Mouse (Mus musculus): Measurements from ENCODE around the gene Naaladl1. TPM values are rescaled to one million over a fixed set of nuclear protein-coding genes. Genes with fewer than 3 reads are reported as not detected.

Gene Naaladl1
- polyA plus RNA-seq, 1 experiment, result 1.8 TPM

DNA sequence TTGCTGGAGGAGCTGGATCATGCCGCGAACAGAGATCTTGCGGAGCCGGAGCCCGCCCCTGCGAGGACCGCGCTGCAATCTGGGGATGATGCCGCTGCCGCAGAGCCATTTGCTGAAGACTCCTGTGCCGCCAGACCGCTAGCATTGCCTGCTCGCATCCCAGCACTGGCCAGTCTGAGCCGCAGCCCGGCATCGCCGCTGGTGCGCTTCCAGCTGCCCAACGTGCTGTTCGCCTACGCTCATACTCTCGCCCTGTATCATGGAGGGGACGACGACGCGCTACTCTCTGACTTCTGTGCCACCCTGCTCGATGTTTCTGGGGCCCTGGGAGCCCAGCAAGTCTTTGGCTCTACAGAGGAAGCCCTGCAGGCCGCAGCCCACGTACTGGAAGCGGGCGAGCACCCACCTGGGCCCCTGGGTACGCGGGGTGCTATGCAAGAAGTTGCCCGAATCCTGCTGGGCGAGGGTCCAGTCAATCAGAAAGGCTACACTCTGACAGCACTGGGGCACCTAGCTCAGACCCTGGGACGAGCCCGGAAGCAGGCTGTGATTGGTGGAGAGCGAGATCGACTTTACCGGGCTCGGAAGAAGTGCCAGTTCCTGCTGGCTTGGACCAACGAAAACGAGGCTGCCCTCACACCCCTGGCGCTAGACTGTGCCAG lies 43.8 kb upstream of the Naaladl1 start:
- DNase-seq, result peak; percentile 69
- under 1% methylated on average over 44 of the region's 44 CpGs for WGBS
- Histone ChIP-seq H3K4me1 (replicated peaks; ENCODE audit: control insufficient read depth, insufficient read depth, low read length) (peaks cover 17% of the 10 kb centered on the region), H3K27me3 (ENCODE audit: control insufficient read depth, insufficient read depth, low read length) (no peaks in the 10 kb centered on the region), H3K36me3 (ENCODE audit: control insufficient read depth, insufficient read depth, low read length) (no peaks in the 10 kb centered on the region), H3K4me3 (ENCODE audit: control insufficient read depth, insufficient read depth, low read length) (peak overlapping the region; percentile 72), H3K27ac (ENCODE audit: control insufficient read depth, insufficient read depth, low read length) (peak overlapping the region; percentile 83)
- TF ChIP-seq POLR2A (IDR thresholded peaks at IDR 0.05; ENCODE audit: control insufficient read depth, extremely low read depth, insufficient read depth, low read length, poor library complexity) (peak; percentile 90), CTCF (IDR thresholded peaks at IDR 0.05; ENCODE audit: borderline replicate concordance, control insufficient read depth, extremely low read depth, insufficient read depth, low read length, poor library complexity) (peak; percentile 23; the same call in 1 of the 2 replicates)

DNA sequence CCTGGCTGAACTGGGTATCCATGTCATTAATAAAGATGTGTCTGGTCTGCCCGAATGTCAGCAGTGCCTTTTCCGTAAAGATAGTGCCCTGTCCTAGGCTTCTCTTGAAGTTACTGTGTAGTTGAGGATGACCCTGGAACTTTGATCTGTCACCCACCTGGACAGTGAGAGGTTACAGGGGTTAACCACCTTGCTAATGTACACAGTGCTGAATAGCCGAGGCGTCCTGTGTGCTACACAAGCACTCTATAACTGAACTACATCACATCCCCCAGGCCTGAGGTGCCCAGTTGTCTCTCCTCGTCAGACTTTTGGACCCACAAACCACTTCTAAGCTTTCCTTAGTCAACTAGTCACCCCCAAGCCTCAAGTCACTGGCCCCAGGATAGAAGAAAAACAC lies 43.2 kb upstream of the Naaladl1 start:
- Histone ChIP-seq H3K27ac (ENCODE audit: control insufficient read depth, insufficient read depth, low read length) (peak overlapping the region; percentile 83), H3K4me3 (ENCODE audit: control insufficient read depth, insufficient read depth, low read length) (peak overlapping the region; percentile 72), H3K4me1 (replicated peaks; ENCODE audit: control insufficient read depth, insufficient read depth, low read length) (peaks cover 17% of the 10 kb centered on the region), H3K27me3 (ENCODE audit: control insufficient read depth, insufficient read depth, low read length) (no peaks in the 10 kb centered on the region), H3K36me3 (ENCODE audit: control insufficient read depth, insufficient read depth, low read length) (no peaks in the 10 kb centered on the region)
- TF ChIP-seq POLR2A (IDR thresholded peaks at IDR 0.05; ENCODE audit: control insufficient read depth, extremely low read depth, insufficient read depth, low read length, poor library complexity), result no peak
- TF ChIP-seq CTCF (IDR thresholded peaks at IDR 0.05; ENCODE audit: borderline replicate concordance, control insufficient read depth, extremely low read depth, insufficient read depth, low read length, poor library complexity), result no peak
- WGBS, result 35% methylated on average over 5 of the region's 5 CpGs
- DNase-seq, result no peak

DNA sequence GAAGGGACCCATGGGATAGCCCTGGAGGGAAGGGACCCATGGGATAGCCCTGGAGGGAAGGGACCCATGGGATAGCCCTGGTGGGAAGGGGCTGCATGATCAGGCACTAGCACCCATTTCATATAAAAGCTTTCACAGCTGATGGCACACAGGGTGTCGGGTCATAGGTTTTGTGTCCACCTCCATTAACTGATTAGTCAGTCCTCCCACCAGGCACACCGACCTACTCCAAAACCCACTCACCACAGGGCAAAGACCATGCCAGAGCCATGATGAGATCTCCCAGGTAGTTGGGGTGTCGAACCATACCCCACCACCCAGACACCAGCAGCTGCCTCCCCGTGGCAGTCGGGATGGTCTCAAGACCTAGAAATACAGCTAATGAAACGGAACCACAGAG lies 42.5 kb upstream of the Naaladl1 start:
- H3K4me1 ChIP-seq (replicated peaks; ENCODE audit: control insufficient read depth, insufficient read depth, low read length), result peaks cover 22% of the 10 kb centered on the region
- no peaks in the 10 kb centered on the region for H3K36me3 ChIP-seq (ENCODE audit: control insufficient read depth, insufficient read depth, low read length)
- H3K4me3 ChIP-seq (ENCODE audit: control insufficient read depth, insufficient read depth, low read length), result no peak overlapping the region
- no peaks in the 10 kb centered on the region for H3K27me3 ChIP-seq (ENCODE audit: control insufficient read depth, insufficient read depth, low read length)
- 97% methylated on average over 6 of the region's 6 CpGs for WGBS
- H3K27ac ChIP-seq (ENCODE audit: control insufficient read depth, insufficient read depth, low read length), result no peak overlapping the region
- no peak for DNase-seq
- TF ChIP-seq POLR2A (IDR thresholded peaks at IDR 0.05; ENCODE audit: control insufficient read depth, extremely low read depth, insufficient read depth, low read length, poor library complexity), result no peak
- TF ChIP-seq CTCF (IDR thresholded peaks at IDR 0.05; ENCODE audit: borderline replicate concordance, control insufficient read depth, extremely low read depth, insufficient read depth, low read length, poor library complexity), result no peak

DNA sequence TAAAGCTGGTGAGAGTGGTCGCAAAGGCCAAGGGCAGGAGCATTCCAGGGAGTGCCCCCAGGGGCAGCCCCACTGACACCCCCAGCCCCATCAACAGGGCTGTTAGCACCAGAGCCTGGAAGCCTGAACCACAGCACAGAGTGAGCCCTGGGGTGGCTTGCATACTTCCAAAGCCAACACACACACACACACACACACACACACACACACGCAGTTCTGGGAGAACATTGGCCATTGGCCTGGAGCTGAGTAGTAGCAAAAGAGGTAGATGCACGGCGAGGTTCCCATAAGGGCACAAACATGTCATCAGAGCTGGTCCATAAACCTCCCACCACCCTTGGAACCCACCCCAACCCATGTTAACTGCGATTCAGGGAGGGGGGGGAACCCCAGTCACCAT lies 39.0 kb upstream of the Naaladl1 start:
- peaks cover 34% of the 10 kb centered on the region for H3K4me1 ChIP-seq (replicated peaks; ENCODE audit: control insufficient read depth, insufficient read depth, low read length)
- 42% methylated on average over 5 of the region's 5 CpGs for WGBS
- no peak for TF ChIP-seq POLR2A (IDR thresholded peaks at IDR 0.05; ENCODE audit: control insufficient read depth, extremely low read depth, insufficient read depth, low read length, poor library complexity)
- no peak for TF ChIP-seq CTCF (IDR thresholded peaks at IDR 0.05; ENCODE audit: borderline replicate concordance, control insufficient read depth, extremely low read depth, insufficient read depth, low read length, poor library complexity)
- H3K27me3 ChIP-seq (ENCODE audit: control insufficient read depth, insufficient read depth, low read length), result no peaks in the 10 kb centered on the region
- DNase-seq, result no peak
- H3K36me3 ChIP-seq (ENCODE audit: control insufficient read depth, insufficient read depth, low read length), result no peaks in the 10 kb centered on the region
- no peak overlapping the region for H3K27ac ChIP-seq (ENCODE audit: control insufficient read depth, insufficient read depth, low read length)
- H3K4me3 ChIP-seq (ENCODE audit: control insufficient read depth, insufficient read depth, low read length), result no peak overlapping the region

DNA sequence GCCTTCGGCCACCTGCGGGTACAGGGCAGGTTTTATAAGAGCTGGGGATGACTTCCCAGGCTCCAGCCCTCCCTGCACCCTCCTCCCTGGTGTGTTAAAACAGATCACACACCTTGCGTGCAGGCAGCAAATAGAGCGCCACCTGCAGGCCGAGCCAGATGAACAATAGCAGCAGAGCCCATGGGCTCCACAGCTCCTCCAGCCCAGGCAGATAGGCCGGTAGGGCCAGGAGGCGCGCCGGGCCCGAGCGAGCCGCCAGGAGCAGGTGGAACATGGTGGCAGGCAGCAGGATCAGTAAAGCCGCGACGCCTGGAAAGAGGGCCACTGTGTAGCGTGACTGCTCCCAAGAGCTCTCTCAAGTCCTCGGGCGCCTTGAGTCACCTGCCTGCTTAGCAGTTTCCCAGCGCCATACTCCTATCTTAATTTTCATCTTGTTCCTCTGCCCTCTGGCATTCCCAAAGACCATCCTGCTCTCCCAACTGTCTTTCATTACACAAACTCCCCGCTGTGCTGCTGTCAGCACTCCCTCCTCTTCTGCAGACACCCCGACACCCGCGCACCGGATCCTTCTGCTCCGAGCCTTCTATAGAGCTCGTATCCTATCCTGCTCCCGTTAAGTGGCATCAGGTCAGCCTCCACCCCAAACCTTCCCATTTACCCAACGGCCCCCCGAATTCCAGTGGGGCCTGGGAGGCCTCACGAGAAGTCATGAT lies 38.4 kb upstream of the Naaladl1 start:
- 1% methylated on average over 30 of the region's 30 CpGs for WGBS
- Histone ChIP-seq H3K27ac (ENCODE audit: control insufficient read depth, insufficient read depth, low read length) (peak overlapping the region; percentile 2; the same call in 1 of the 2 replicates), H3K36me3 (ENCODE audit: control insufficient read depth, insufficient read depth, low read length) (no peaks in the 10 kb centered on the region)

DNA sequence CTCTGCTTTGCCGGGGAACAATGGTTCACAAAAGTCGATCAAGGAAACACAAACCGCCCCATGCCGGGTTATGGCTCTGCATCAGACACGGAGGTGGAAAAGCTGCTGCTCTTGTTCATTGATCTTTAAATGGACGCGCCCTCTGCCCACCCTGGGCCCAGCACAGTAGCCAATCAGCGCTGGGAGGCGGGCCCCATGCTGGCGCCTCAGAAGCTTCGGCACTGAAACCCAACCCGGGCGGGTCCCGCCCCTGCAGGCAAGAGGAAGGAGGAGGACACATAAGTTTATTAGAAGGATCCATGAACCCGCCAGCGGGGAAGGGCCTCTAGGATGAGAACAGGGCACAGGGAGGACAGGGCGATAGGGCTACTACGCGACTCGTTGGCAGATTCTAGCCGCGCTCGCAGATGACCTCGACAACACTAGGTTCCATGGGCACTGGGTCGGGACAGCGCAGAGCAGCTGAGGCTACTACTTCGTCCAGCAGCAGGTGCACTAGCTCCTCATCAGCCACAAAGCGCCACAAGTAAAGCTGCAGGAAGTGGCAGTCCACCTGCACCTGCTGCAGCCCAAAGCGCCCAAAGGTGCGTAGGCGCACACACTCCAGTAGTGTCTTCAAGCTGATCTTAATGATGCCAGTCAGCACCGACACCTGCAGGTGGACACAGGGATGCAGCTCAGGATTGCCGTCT lies 37.7 kb upstream of the Naaladl1 start, which contains the start of gene Tm7sf2:
Gene Tm7sf2, minus strand, starts transcription at position 650 of the 692 bp plus-strand sequence.
- Histone ChIP-seq H3K4me3 (ENCODE audit: control insufficient read depth, insufficient read depth, low read length) (peak within 1 kb of the TSS; percentile 51), H3K27ac (ENCODE audit: control insufficient read depth, insufficient read depth, low read length) (peak within 1 kb of the TSS; percentile 2; the same call in 1 of the 2 replicates), H3K36me3 (ENCODE audit: control insufficient read depth, insufficient read depth, low read length) (no peaks in the 10 kb centered on the region), H3K27me3 (ENCODE audit: control insufficient read depth, insufficient read depth, low read length) (no peaks in the 10 kb centered on the region), H3K4me1 (replicated peaks; ENCODE audit: control insufficient read depth, insufficient read depth, low read length) (peaks cover 28% of the 10 kb centered on the region)
- peak; percentile 86 for DNase-seq
- 10% methylated on average over 33 of the region's 33 CpGs for WGBS
- TF ChIP-seq POLR2A (IDR thresholded peaks at IDR 0.05; ENCODE audit: control insufficient read depth, extremely low read depth, insufficient read depth, low read length, poor library complexity), result no peak
- TF ChIP-seq CTCF (IDR thresholded peaks at IDR 0.05; ENCODE audit: borderline replicate concordance, control insufficient read depth, extremely low read depth, insufficient read depth, low read length, poor library complexity), result no peak

More for the DNA sequence above, 38.4 kb upstream of the Naaladl1 start:
- H3K4me3 ChIP-seq (ENCODE audit: control insufficient read depth, insufficient read depth, low read length), result peak overlapping the region; percentile 51
- no peaks in the 10 kb centered on the region for H3K27me3 ChIP-seq (ENCODE audit: control insufficient read depth, insufficient read depth, low read length)
- peak; percentile 84 for DNase-seq
- peaks cover 35% of the 10 kb centered on the region for H3K4me1 ChIP-seq (replicated peaks; ENCODE audit: control insufficient read depth, insufficient read depth, low read length)
- TF ChIP-seq POLR2A (IDR thresholded peaks at IDR 0.05; ENCODE audit: control insufficient read depth, extremely low read depth, insufficient read depth, low read length, poor library complexity), result no peak
- TF ChIP-seq CTCF (IDR thresholded peaks at IDR 0.05; ENCODE audit: borderline replicate concordance, control insufficient read depth, extremely low read depth, insufficient read depth, low read length, poor library complexity), result peak; percentile 93
